Mouse (Mus musculus): ENCODE measurements around the gene Zbtb34.

The Zbtb34 gene

DNA sequence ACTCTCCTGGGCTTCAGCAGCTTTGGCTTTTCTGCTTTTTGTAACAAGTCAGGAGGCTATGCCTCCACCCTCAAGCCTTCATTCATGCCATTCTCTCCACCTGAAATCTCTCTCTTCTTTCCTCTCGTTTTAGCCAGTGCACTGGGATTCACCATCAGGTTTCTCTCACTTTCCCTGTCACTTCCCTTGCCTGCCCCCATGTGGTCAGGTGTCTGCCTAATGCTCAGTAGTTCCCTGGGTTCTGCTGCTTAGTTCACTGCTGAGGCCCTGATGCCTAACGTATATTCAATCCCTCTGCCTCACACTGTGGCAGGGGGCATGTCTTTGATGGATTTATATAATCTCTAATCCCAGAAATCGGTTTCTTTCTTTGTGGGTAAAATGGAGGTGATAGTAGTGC is 29.9 kb downstream of the Zbtb34 start:
- peak in 1 of 2 experiments; percentile 53 for DNase-seq (ENCODE audit: low spot score in 2 of 2)

DNA sequence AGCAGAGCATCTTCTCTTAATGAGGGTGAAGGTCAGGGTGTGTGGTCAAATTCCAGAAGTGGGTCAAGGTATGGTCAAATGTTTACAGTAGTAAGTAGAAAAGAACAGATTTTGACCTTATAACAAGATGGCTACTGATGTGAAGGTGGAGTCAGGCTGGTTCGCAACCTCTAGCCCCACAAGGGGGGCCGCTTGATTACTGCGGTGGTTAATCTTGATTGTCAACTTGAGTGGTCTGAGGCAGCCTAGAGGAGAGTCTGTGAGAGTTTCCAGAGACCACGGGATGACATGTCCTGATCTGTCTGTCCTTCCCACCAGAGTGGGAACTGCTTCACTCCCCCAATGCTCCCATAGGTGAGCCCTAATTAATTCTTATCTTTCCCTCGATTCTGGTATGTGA is 30.6 kb downstream of the Zbtb34 start:
- no peak for DNase-seq (ENCODE audit: low spot score in 2 of 2)

DNA sequence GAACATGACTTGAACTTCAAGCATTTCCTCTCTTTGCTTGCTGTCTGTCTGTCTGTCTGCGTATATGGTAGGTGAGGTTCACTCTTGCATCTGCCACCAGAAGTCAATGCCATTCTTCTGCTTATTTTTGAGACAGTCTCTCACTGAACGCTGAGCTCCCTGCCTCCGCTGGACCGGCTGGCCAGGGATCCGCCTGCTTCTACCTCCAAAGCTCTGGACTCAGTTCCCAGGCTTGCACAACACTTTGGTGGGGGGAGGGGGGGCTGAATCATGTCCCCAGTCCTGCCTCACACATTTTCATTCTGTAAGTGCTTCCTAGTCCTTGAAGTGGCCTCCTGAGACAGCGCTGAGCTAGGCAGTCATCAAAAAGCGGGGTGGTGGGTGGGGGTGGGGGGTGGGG is 32.0 kb downstream of the Zbtb34 start:
- no peak for DNase-seq (ENCODE audit: low spot score in 2 of 2)

DNA sequence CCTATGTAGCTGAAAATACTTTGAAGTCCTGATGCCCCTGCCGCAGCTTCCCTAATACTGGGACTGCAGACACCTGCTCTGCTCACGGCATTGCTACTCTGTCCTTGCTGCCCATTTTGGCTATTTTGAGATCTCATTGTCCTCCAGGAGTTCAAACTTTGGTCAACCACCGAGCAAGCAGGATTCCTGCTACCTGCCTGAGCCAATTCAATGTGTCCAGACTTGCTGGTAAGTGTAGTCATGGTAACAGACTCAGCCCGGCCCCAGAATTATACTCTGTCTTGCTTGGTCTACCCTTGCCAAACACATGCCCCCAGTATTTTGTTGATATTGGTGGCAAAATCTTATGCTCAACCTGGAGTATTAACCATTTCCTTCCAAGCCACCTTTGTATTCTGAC is 34.1 kb downstream of the Zbtb34 start:
- no peak for DNase-seq (ENCODE audit: low spot score in 2 of 2)

DNA sequence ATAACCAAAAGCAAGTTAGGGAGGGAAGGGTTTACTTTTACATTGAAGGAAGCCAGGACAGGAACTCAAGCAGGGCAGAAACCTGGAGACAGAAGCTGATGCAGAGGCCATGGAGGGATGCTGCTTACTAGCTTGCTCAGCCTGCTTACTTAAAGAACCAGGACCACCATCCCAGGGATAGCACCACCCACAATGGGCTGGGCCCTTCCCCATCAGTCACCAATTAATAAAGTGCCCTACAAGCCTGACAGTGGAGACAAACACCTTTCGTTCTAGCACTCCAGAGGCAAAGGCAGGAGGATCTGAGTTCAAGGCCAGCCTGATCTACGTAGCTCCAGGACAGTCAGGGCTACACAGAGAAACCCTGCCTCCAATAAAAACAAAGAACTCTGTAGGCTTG is 36.1 kb downstream of the Zbtb34 start:
- DNase-seq (ENCODE audit: low spot score in 2 of 2), result no peak

DNA sequence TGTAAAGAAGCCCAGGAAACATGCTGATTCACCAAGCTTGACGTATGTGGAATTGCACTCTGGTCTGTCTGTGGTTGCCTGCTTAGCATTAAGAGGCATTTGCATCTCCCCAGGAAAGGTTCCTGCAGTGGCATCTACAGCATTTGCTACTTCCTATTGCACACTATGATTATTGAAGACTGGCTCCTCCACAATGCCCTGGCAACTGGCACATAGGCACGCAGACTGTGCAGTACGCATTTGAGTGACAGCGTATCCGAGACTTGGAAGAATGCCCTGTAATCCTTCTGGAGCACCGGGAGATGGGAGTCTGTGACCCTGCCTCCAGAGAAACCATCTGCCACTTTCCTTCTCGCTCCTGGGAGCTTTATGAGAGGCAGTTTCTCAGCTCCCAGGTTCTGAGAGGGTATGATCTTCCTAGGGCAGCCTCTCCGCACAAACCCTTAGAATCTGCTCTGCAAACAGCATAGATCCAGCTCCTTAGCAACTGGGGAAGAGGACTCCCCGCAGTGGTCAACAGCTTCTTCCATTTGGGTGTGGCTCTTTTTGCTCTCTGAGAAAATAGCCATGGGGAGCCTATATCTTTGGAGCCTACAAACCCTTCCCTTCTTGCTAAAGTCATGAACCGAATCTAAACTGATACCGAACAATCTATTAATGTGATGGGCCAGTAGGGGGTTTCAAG is 37.0 kb downstream of the Zbtb34 start:
- peak; percentile 48 to 73 for DNase-seq (ENCODE audit: low spot score in 2 of 2)

DNA sequence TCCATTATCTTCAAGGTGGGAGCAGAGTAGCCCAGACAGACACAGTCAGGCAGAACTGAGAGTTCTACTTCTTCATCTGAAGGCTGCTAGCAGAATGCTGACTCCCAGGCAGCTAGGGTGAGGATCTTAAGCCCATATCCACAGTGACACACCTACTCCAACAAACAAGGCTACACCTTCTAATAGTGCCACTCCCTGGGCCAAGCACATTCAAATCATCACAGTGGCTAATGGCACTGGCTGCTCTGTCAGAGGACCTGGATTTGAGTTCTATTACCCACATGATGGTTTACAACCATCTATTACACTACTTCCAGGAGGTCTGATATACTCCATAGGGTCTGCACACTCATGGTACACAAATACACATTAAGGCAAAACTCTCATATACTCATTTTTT is 38.1 kb downstream of the Zbtb34 start:
- no peak for DNase-seq (ENCODE audit: low spot score in 2 of 2)

DNA sequence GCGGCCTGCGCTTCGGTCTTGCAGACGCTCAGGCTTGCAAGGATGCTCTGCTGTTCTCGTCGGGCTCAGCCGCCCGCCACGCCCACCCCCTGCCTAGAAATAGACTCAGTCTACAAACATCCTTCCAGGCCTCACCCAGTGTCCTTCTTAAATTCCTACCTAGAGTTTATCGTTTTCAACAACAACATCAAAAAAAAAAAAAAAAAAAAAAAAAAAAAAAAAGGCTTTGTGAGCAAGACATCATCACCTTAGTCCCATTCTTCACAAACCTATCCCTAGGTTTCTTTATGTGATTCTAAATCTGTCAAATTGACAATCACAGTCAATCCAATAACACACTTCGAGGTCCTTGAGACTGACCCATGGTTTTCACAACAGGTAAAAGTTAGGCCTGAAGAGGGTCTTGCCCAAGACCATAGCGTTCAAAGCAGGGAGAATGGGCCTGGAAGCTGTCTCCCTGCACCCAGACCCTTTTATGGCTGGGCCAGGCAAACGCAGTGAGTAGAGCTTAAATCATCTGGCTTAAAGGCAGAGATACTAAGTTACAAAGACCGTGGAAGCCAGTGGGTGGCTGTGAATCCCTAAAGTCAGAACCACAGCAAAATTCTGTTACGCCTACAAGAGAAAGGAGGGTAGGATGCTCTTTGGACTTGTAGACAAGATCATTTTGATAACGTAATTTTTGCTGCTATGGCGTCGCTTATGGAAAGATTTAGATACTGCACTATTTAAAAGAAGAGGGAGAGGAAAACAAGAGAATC is 59.3 kb downstream of the Zbtb34 start:
- DNase-seq (ENCODE audit: low spot score in 2 of 2), result no peak

DNA sequence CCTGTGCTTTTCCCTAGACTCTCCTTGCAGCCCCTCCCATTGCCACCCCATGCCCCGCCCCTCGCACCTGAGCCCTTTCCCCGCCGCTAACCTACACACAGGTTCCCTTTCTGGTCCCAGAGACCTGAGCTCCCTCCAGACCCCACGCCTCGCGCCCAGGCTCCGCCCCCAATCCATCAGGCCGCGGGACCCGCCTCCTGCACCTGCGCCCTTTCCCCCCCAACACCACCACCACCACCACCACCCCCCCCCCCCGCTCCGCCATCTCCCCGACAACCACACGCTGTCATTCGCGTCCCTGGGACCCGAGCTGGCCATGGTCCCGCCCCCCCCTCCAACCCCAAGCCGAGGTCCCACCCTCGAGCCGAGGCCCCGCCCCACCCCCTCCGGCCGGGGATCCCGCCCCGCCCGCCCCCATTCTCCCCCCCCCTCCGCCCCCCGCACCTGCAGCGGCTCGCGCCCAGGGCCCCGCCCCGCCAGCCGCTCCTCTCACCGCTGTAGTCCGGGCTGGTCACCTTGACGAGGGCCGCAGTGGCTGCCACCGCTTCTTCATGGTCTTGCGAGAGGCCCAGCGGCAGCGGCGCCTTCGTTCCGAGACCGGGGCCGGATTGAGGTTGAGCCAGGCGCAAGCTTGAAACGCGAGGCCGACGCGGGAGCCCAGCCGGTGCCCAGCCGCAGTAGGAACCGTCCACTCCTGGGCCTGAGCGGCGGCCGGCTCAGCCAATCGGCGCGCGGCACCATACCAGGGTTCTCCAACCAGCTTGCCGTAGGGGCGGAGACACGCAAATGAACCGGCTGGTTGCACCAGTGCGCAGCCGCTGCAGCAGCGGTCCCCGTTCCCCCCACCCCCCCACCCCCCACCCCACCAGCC is 60.1 kb downstream of the Zbtb34 start, which contains the start of gene Ralgps1:
TSS of gene Ralgps1 (minus strand) at position 710 of the 871 bp plus-strand sequence.
- DNase-seq (ENCODE audit: low spot score in 2 of 2), result peak; percentile 99 to 100

DNA sequence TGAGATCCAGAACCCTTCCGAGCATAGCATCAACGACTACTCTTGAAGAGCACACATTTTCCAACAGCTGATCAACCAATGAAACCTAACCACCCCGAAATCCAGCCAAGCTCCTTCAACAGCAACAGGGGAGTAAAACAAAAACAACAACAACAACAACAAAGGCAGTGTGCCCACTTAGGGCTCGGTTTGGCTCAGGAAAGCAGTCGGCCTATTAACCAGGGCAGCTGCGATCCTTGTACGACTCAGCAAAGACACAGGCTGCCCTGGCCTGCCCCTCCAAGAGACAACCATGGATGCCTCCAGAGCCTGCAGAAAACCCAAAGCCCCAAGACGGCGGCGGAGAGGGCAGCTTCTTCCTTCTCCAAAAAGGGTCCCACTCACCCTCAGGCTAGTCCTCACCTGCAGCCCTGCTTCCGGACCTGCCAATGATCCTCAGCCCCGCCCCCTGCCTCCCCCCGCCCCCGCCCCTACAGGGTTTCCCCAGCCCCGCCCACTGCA is 60.8 kb downstream of the Zbtb34 start:
- DNase-seq (ENCODE audit: low spot score in 2 of 2), result peak in 1 of 2 experiments; percentile 45

DNA sequence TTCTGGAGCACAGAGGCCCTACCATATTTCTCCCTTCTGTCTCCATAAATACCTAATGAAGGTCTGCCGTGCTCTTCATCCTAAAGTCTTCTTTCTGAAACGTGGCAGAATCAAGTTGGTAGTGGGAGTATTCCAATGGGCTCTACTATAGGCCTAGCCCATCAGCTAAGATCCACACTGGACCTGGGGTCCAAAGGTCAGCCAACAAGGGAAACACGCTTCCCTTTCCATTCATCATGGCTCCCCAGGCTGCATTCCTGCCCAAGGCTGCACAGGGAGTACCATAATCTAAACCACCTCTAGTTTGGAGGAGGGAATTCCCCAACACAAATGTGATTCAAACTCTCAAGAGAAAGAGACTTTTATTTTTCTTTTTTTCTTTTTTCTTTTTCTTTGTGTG is 61.7 kb downstream of the Zbtb34 start:
- DNase-seq (ENCODE audit: low spot score in 2 of 2), result no peak

DNA sequence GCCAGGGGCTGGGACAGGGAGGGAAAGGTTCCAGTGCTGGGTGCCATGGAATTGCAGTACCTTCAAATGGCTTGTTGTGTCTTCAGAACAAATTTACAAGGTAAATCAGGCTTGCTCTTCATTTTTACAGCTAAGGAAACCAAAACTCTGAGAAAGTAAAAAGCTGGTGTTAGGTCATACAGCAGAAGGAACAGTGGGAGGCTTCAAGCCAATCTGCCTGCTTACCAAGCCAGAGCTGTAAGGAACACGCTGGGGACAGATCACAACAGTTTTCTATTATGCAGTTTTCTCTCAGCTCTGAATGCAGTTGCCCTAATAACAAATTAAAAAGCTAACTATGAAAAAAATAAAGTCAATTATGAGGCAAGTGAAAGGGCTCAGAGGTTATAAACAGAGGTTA is 62.6 kb downstream of the Zbtb34 start:
- no peak for DNase-seq (ENCODE audit: low spot score in 2 of 2)

DNA sequence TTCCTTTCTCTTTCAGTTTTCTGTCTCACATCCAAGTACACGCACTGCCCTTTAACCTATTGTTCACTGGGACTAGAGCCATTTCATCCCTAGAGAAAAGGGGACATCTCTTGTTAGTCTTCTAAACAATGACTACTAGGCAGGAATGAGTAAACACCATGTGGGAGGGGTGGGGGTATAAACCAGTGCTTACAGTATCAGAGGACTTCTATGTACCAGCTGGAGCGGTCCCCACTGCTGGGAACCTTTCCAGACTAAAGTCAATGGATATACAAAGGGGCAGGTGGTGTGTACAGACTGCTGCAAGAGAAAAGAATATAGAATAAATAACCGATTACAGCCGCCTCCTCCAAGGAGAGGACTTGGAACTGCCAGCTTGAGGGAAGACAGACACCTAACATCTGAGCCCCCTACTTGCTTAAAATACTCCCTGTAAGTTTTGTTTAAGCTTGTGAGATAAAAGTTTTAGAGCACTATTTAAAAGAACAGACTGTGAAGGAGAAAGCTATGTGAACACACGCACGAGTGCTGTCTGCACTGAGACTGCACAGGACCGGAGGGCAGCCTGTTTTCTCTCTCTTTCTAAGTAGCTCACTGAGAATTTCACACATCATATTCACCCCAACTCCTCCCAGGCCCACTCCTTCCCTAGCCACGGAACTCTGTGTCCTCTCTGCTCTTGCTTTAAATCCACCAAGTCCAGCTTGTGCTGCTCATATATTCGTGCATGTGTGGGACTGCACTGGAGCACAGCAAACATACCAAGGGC is 65.2 kb downstream of the Zbtb34 start:
- peak in 1 of 2 experiments; percentile 72 for DNase-seq (ENCODE audit: low spot score in 2 of 2)

DNA sequence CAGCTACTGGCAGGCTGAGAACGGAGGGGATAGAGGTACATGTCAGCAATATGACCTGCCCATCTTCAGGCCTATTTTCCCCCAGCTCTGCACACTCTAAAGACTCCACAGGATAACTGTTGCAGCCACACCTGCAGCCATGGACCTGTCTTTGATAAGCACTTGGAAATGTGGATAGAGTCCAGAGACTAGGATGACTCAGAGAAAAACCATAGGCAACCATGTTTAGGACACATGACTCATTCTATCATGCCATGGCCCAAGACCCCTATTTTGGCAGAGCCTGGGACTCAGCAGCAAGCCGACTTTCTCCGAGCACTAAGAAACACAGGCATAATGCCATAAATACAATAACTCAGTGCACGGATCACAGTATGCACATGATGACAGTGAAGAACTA is 66.5 kb downstream of the Zbtb34 start:
- DNase-seq (ENCODE audit: low spot score in 2 of 2), result no peak

DNA sequence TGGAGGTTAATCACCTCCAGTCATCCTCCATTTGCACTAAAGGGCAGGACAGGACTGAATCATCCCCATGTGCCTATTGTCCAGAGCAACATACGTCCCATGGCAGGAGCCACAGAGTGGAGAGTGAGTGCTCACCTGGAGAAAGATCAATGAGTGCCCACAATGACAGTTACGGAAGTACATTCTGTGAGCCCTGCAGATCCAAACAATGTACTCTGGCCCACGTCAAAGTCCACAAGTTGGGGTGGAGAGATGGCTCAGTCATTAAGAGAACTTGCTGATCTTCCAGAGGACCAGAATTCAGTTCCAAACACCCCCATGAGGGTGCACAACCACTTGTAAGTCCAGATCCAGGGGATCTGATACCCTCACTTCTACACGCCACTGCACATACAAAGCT is 67.2 kb downstream of the Zbtb34 start:
- no peak for DNase-seq (ENCODE audit: low spot score in 2 of 2)

DNA sequence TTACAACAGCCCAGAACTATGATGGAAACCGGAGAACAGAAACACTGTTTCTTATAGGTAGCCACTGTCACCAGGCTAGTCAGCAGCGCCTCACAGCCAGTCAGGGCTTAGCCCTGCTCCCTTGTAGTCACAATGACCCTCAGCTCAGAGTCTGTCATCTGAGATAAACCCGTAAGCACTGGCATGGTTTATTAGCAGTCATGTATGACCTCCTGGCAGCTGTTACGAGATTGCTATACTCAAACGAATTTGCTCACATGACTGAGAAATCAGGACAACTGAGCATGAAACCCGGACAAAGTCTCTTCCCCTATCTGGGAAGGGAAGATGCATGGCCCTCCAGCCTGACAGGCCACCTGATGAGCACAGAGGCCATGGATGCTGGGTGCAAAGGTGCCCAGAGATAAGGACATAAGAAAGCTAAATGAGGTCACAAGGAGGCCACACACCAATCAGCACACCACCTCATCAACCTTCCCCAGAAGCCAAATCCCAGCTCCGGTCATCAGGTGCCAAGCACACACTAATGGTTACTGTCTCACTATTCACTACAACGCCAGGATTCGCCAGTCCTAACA is 69.9 kb downstream of the Zbtb34 start:
- no peak for DNase-seq (ENCODE audit: low spot score in 2 of 2)

DNA sequence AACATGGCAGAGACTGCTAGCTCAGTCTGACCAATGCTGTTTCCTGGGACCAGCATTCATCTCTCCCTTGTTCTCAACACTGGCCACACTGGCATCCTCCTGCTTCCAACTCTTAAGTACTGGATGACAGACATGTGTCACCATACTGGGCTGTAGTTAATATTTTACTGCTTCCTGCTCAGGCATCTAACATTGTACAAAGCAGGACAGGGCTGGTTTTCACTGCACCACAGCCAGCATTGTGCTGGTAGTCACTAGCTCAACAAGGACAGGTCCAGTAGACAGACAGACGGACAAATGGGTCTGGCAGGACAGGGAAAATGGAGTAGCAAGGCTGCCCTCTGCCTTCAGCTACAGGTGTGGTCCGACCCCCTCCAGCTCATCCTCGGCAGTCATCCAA is 70.6 kb downstream of the Zbtb34 start:
- peak in 1 of 2 experiments; percentile 24 for DNase-seq (ENCODE audit: low spot score in 2 of 2)

DNA sequence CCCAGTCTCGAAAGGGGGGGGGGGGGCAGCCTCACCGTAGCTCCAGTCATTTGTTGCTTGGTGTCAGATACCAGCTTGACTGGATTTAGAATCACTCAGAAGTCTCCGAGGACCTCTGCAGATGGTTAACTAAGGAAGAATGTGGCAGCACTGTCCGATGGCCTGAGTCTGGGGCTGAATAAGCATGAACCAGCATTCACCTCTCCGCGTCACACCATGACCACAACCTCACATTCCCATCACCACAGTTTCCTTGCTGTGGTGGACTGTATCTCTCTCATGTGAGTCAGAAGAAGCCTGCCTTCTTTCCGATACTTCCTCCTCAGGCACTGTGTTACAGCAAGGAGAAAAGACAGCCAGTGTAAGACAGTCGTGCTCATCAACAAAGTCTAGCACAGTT is 71.9 kb downstream of the Zbtb34 start:
- DNase-seq (ENCODE audit: low spot score in 2 of 2), result no peak

DNA sequence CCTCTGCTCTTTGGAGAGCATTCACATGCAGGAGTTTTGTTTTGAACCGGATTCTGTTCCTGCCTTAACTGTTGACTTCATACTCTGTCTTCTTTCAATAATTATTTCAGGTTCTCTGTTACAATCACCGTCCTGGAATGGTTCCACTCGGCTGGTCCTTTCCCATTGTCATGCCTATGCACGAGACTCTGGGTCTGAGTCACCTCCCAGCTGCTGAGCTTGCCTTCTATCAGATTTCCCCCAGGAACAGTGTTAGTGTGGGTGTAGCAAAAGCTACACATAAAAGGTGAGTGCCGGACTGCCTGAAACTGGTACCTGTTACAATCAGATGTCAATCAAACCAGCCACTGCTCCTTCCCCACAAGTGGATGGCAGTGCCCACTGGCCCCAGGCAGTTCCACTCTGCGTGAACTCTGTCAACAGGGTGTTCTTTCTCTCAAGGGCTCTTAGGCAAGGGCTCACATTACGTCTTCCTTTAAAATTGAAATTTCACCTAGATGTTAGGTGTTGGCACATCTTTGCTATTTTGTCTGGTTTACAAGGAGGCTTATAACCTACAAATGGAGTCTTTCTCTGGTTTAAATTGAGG is 73.8 kb downstream of the Zbtb34 start:
- DNase-seq (ENCODE audit: low spot score in 2 of 2), result no peak
